Mouse (Mus musculus) kidney, adult 2 months (tissue): Measurements from ENCODE around the gene Ptpn13.

Source experiments
- CTCF ChIP-seq: fragments of 200-500 bp; conservative IDR thresholded peaks from 2 replicates; pipeline ENCODE4 v1.5.1; 2011; ENCODE audit warnings: low read depth, mild to moderate bottlenecking, control low read depth, low read length, moderate library complexity, mixed read lengths; ENCODE audit not compliant: insufficient read depth, insufficient read length
- POLR2A ChIP-seq: fragments of 200-500 bp; IDR thresholded peaks from one replicate; pipeline ENCODE4 v1.6.1; 2011; ENCODE audit warnings: low read depth, low read length, control low read depth

DNA sequence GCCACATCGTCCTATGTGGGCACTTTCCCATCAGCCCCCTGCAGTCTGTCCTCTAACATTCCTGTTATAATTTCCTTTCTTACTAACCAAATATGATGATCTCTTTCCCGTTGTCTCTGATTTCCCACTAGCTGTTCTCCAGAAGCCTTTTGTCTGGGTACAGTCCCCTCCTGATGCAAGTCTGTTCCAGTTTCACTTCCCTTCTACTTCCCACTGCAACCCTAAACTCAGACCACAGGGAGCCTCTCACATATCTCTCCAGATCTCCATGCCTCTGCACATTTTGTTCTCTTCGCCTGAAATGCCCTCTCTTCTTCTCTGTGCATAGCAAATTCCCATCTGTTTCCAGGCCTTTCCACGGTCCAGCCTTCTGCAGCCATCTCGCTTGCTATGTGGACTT, 35.6 kb upstream of the Ptpn13 start:
- no peak for TF ChIP-seq CTCF
- TF ChIP-seq POLR2A, result no peak
